Mouse (Mus musculus) c-Kit-negative CD71-positive TER-119-positive erythroid progenitor cells, embryonic 14.5 days (primary cell): Measurements from ENCODE around the gene Ddrgk1.
"Not testable (repeated sequence)": the region's sequence is repeated elsewhere in the genome, so short reads cannot be mapped to it uniquely, and the experiment has no call there.

Experiments
- DNase-seq: peaks from one replicate; pipeline ENCODE4 v3.0.0-alpha.2; 2013; ENCODE audit warnings: low read depth, low spot score

Ddrgk1 gene

GRCm38 (mm10) chr2:130653303-130653702 lies 11.2 kb downstream of the Ddrgk1 start:
- no peak for DNase-seq

GRCm38 (mm10) chr2:130649028-130649427 lies 15.4 kb downstream of the Ddrgk1 start:
- not testable (repeated sequence) for DNase-seq

- DNase-seq, result no peak
These were observed 19.3 kb downstream of the Ddrgk1 start for GRCm38 (mm10) chr2:130645198-130645597.

GRCm38 (mm10) chr2:130642684-130643369 lies 21.6 kb downstream of the Ddrgk1 start, which contains the start of gene Lzts3:
Gene Lzts3 (minus strand): TSS chr2:130642803.
- peak; percentile 83 for DNase-seq

GRCm38 (mm10) chr2:130642197-130642660 lies 22.2 kb downstream of the Ddrgk1 start:
- no peak for DNase-seq

GRCm38 (mm10) chr2:130641351-130642025 lies 23.0 kb downstream of the Ddrgk1 start:
- no peak for DNase-seq

- DNase-seq, result no peak
These were observed 25.2 kb downstream of the Ddrgk1 start for GRCm38 (mm10) chr2:130639276-130639675.

- no peak for DNase-seq
These were observed 26.3 kb downstream of the Ddrgk1 start for GRCm38 (mm10) chr2:130638101-130638611.

- no peak for DNase-seq
These were observed 28.6 kb downstream of the Ddrgk1 start for GRCm38 (mm10) chr2:130635847-130636246.

GRCm38 (mm10) chr2:130634739-130635411 lies 29.6 kb downstream of the Ddrgk1 start:
- no peak for DNase-seq

- DNase-seq, result no peak
These were observed 30.3 kb downstream of the Ddrgk1 start for GRCm38 (mm10) chr2:130634006-130634738.

- no peak for DNase-seq
These were observed 31.4 kb downstream of the Ddrgk1 start for GRCm38 (mm10) chr2:130632887-130633675.

GRCm38 (mm10) chr2:130632416-130632815 lies 32.0 kb downstream of the Ddrgk1 start:
- no peak for DNase-seq

GRCm38 (mm10) chr2:130629839-130630203 lies 34.6 kb downstream of the Ddrgk1 start, which contains the start of the genes Fastkd5 and Ubox5:
Gene Fastkd5 (minus strand): TSS chr2:130630027.
Gene Ubox5 (minus strand): TSS chr2:130630038.
- peak; percentile 80 for DNase-seq

- no peak for DNase-seq
These were observed 35.2 kb downstream of the Ddrgk1 start for GRCm38 (mm10) chr2:130629080-130629838.

GRCm38 (mm10) chr2:130628424-130628823 lies 36.0 kb downstream of the Ddrgk1 start:
- DNase-seq, result no peak

- no peak for DNase-seq
These were observed 45.5 kb downstream of the Ddrgk1 start for GRCm38 (mm10) chr2:130618972-130619371.

GRCm38 (mm10) chr2:130613091-130613490 lies 51.4 kb downstream of the Ddrgk1 start:
- no peak for DNase-seq
